Mouse (Mus musculus) stomach, postnatal 0 days (tissue): ENCODE data around the gene Misp.

Experiments
- CTCF ChIP-seq: IDR thresholded peaks from 2 replicates; pipeline ENCODE4 v1.5.1; 2016; ENCODE audit warnings: antibody characterized with exemption, low read depth, mild to moderate bottlenecking, moderate library complexity
- EP300 ChIP-seq: optimal IDR thresholded peaks from 2 replicates; pipeline ENCODE3; 2016; ENCODE audit warnings: antibody characterized with exemption

DNA sequence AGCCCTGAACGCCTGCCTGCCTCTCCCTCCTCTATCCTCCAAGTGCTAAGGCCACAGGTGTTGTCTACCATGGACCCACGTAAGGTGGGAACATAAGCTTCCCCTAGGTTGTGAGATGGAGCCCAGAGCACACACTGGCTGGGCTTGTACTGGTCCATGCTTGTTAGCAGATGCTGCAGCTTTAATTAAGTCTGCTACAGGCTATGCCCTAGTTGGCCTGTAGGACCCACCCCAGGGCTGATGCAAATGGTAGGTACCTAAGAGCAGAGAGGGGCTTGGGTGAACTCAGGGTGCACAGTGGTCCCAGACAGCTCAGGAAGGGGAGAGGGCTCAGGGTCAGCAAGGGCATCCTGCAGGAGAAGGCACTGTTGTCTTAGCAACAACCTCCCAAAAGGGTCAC lies 31.2 kb upstream of the Misp start:
- TF ChIP-seq CTCF (no peak), EP300 (no peak)
